Mouse (Mus musculus): ENCODE measurements around the gene Klhdc3. TPM values are rescaled to one million over a fixed set of nuclear protein-coding genes. Genes with fewer than 3 reads are reported as not detected.

Klhdc3 gene
- 140 and 150 TPM in 2 replicates for polyA plus RNA-seq (2012; rRNA removed)

GRCm38 (mm10) chr17:46680760-46681373, at the start of gene Klhdc3:
TSS of gene Klhdc3 (minus strand) at chr17:46680914.

GRCm38 (mm10) chr17:46728904-46729318, 48.2 kb upstream of the Klhdc3 start, which contains the start of gene Gnmt:
TSS of gene Gnmt (minus strand) at chr17:46729168.

GRCm38 (mm10) chr17:46710959-46711597, 30.4 kb upstream of the Klhdc3 start, which contains the start of gene Pex6:
TSS of gene Pex6 (plus strand) at chr17:46711463.

GRCm38 (mm10) chr17:46704887-46705835, 24.4 kb upstream of the Klhdc3 start, which contains the start of gene Ppp2r5d:
TSS of gene Ppp2r5d (minus strand) at chr17:46705111.

GRCm38 (mm10) chr17:46678416-46678815, 2.3 kb downstream of the Klhdc3 start, which contains the start of gene Mea1:
TSS of gene Mea1 (plus strand) at chr17:46678793.

GRCm38 (mm10) chr17:46673850-46674529, 6.7 kb downstream of the Klhdc3 start, which contains the start of gene Rrp36:
TSS of gene Rrp36 (minus strand) at chr17:46674352.

GRCm38 (mm10) chr17:46650232-46651031, 30.3 kb downstream of the Klhdc3 start, which contains the start of gene Cul7:
TSS of gene Cul7 (plus strand) at chr17:46650337.

GRCm38 (mm10) chr17:46645561-46646321, 35.0 kb downstream of the Klhdc3 start, which contains the start of the genes Klc4 and Mrpl2:
TSS of gene Klc4 (minus strand) at chr17:46646022.
TSS of gene Mrpl2 (plus strand) at chr17:46646229.

GRCm38 (mm10) chr17:46628791-46629684, 51.7 kb downstream of the Klhdc3 start, which contains the start of gene Ptk7:
TSS of gene Ptk7 (minus strand) at chr17:46629504.

Other genes starting within 250 kb of the Klhdc3 start
- 0.14 and 0.15 TPM in 2 replicates for gene Slc22a7, start 242.5 kb downstream of the Klhdc3 start, polyA plus RNA-seq (2012; rRNA removed)
- gene Ttbk1, start 193.2 kb downstream of the Klhdc3 start, polyA plus RNA-seq (2012; rRNA removed), result 20.1 and 21.0 TPM in 2 replicates
- 22.5 and 29.6 TPM in 2 replicates for gene Dnph1, start 184.2 kb downstream of the Klhdc3 start, polyA plus RNA-seq (2012; rRNA removed)
- 37.0 and 39.7 TPM in 2 replicates for gene Cul9, start 134.5 kb downstream of the Klhdc3 start, polyA plus RNA-seq (2012; rRNA removed)
- 63.0 and 64.7 TPM in 2 replicates for gene Srf, start 124.7 kb downstream of the Klhdc3 start, polyA plus RNA-seq (2012; rRNA removed)
- 27.6 and 39.1 TPM in 2 replicates for gene Ptk7, start 51.4 kb downstream of the Klhdc3 start, polyA plus RNA-seq (2012; rRNA removed)
- gene Klc4, start 34.9 kb downstream of the Klhdc3 start, polyA plus RNA-seq (2012; rRNA removed), result 35.0 and 37.2 TPM in 2 replicates
- gene Mrpl2, start 34.7 kb downstream of the Klhdc3 start, polyA plus RNA-seq (2012; rRNA removed), result 57.1 and 58.5 TPM in 2 replicates
- gene Cul7, start 30.6 kb downstream of the Klhdc3 start, polyA plus RNA-seq (2012; rRNA removed), result 79.9 and 93.7 TPM in 2 replicates
- gene Rrp36, start 6.6 kb downstream of the Klhdc3 start, polyA plus RNA-seq (2012; rRNA removed), result 36.2 and 40.8 TPM in 2 replicates
- 168 and 171 TPM in 2 replicates for gene Mea1, start 2.1 kb downstream of the Klhdc3 start, polyA plus RNA-seq (2012; rRNA removed)
- gene Ppp2r5d, start 24.2 kb upstream of the Klhdc3 start, polyA plus RNA-seq (2012; rRNA removed), result 105 and 111 TPM in 2 replicates
- gene Pex6, start 30.5 kb upstream of the Klhdc3 start, polyA plus RNA-seq (2012; rRNA removed), result 42.6 and 47.2 TPM in 2 replicates
- gene Gnmt, start 48.3 kb upstream of the Klhdc3 start, polyA plus RNA-seq (2012; rRNA removed), result 1.8 and 2.8 TPM in 2 replicates
- gene Cnpy3, start 71.3 kb upstream of the Klhdc3 start, polyA plus RNA-seq (2012; rRNA removed), result 53.5 and 59.9 TPM in 2 replicates
- 0.04 TPM in 1 of 2 replicates, not detected in the other for gene Ptcra, start 82.8 kb upstream of the Klhdc3 start, polyA plus RNA-seq (2012; rRNA removed)
- gene 2310039H08Rik, start 91.7 kb upstream of the Klhdc3 start, polyA plus RNA-seq (2012; rRNA removed), result 64.8 and 67.4 TPM in 2 replicates
- 88.2 and 89.8 TPM in 2 replicates for gene Rpl7l1, start 101.8 kb upstream of the Klhdc3 start, polyA plus RNA-seq (2012; rRNA removed)
- 17.7 and 20.6 TPM in 2 replicates for gene Bicral, start 177.6 kb upstream of the Klhdc3 start, polyA plus RNA-seq (2012; rRNA removed)
- 34.7 and 37.5 TPM in 2 replicates for gene Tbcc, start 209.8 kb upstream of the Klhdc3 start, polyA plus RNA-seq (2012; rRNA removed)
- gene Prph2, start 229.5 kb upstream of the Klhdc3 start, polyA plus RNA-seq (2012; rRNA removed), result 0.05 TPM in 2 replicates

Data from central nervous system, embryonic 14 days (tissue).